Mouse (Mus musculus): ENCODE data around the gene Rorc. TPM values are rescaled to one million over a fixed set of nuclear protein-coding genes. Genes with fewer than 3 reads are reported as not detected.

Gene Rorc
- polyA plus RNA-seq (2012; rRNA removed), result 0.36 and 0.53 TPM in 2 replicates

DNA sequence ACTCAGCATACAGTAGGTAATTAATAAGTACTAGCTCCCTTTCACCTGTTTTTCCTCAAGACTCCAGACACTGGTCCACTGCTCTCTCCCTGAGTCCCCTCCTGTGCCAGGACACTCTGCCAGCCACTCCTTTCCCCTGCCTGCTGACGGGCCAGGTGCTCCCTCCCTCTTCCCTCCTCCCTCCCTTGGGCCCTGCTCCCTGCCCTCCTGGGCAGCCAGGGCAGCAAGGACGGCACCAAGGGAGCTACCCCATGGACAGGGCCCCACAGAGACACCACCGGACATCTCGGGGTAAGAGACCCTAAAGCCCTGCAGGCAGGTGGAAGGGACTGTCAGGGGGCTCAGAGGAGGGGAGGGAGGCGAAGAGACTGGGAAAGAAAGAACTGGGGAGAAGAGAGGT lies at the start of gene Rorc:
TSS of gene Rorc (plus strand) at position 154 of the 400 bp plus-strand sequence.

DNA sequence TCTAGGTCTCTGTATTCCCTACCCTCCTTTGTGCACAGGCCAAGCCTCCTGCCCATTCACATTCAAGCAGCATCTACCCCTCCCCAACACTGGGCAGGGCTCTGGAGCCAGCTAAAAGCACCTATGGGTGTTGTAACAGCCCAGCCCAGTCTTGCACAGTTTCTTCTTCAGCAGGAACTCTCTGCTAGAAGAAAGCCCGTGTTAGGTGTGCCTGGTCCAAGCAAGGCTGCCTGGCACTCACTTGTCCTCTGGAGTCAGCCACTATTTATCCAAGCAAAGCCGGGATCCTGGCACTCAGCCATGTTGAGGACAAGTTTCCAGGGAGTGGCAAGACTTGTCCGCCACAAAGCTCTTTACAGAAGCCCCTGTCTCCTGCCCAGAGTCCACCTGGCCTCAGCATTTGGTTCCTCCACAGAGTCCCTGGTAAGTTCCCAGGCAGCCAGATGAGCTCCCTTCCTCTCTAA lies 30.6 kb upstream of the Rorc start, which contains the start of gene Them5:
TSS of gene Them5 (plus strand) at position 141 of the 464 bp plus-strand sequence.

DNA sequence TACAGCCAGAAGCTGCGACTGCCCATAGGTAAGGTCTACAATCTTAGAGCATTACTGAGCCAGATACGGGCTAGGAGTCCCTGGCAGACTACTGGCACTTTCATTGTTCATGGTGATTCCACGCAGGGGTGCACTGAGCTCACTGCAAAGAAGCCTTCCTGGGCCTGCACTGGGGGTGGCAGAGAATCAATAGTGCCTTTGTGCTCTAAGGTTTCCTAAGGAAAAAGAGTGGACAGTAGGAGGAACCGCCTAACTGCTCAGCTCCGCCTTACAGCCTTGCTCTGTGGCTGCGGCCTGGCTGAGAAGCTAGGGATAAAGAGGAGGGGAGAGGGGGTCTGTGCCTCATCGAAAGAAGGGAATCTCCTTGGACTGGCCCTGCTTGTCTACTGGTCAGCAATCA lies 10.5 kb upstream of the Rorc start, which contains the start of gene C2cd4d:
TSS of gene C2cd4d (plus strand) at position 301 of the 400 bp plus-strand sequence.

DNA sequence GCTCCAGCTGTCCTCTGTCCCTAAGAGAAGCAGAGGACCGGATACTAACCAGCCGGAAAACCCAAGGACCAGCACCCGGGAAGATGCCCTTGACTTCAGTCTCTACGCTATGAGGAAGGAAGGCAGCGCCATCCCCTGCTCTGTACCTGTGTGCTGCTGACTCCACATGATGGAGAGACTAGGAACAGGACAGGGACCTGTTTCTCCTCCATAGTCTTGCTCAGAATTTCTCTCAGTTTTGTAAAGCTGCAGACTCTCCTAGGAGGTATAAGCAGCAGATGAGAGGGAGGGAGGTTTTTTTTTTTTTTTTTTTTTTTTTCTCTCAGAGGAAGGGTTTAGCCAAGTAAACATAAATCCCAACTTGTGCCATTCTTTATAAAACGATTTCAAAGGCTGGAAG lies 25.6 kb downstream of the Rorc start, which contains the start of gene Lingo4:
TSS of gene Lingo4 (plus strand) at position 301 of the 400 bp plus-strand sequence.

DNA sequence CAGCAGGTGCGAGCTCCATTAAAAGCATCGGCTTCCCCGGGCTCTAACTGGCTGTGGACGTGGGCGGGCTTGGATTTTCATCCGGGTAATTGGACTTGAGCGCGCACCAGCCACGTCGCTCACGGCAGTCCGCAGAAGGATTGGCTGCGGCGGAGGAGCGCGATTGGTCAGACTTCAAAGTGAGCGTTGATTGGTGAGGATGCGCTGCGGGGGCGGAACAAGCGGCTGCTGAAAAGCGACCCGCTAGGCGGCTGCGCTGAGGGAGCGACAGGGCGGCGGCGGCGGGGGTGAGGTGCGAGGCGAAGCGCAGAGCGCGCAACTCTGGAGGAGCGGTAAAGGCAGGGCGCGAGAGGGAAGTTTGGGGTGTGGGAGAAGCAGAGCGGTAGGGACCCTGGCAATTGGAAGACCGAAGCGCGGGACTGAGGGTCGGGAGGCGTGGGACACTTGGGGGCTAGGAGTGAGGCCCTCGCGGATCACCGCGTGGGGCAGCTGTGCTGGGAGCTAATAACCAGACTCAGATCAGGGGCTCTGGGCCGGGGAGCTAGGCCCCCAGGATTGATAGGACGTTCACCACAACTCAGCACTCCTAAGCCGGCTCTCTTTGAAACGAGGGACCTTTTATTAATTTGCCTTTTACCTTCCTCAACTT lies 40.6 kb downstream of the Rorc start, which contains the start of gene Tdrkh:
TSS of gene Tdrkh (plus strand) at position 243 of the 649 bp plus-strand sequence.

DNA sequence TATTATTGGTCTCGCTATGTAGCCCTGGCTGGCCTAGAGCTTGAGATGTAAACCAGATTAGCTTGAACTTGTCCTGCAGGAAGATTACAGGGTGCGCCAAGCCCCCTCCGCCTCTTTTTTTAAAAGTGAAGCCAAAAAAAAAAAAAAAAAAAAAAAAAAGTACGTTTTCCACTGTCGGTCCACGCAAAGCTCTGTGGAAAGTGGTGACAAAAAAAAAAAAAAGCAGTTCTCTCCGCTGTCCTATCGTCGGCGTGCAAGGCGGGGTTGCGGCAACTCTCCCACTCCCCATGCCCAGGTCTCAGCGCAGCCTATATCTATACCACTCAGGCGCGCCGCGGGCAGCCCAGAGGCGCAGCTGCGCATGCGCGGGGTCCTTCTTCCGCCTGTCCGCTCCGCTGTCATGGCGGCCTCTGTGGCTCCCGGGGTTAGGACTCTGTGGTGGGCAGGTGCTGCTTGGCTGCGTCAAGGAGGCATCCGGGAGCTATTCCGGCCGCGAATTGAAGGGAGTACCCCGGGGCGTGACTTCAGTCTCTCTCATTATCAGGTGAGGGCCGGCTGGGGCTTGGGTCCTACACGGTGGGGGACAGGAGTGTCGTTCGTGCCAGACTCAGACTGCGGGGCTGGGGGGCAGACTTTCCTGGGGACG lies 70.5 kb downstream of the Rorc start, which contains the start of gene Mrpl9:
TSS of gene Mrpl9 (plus strand) at position 368 of the 646 bp plus-strand sequence.

DNA sequence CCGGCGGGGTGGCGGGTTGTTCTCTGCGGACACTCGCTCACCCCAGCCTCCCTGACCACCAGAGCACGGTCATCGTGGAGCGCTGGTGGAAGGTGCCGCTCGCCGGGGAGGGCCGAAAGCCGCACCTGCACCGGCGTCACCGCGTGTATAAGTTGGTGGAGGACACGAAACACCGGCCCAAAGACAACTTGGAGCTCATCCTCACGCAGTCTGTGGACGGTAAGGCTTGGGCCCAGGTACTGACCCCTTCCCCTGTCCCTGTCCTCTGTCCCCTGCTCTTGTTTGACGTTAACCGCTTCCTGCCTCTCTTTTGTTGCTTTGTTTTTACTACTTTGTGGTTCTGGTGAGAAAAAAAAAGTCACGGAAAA lies 71.0 kb downstream of the Rorc start, which contains the start of gene Oaz3:
TSS of gene Oaz3 (minus strand) at position 319 of the 368 bp plus-strand sequence.

Other genes starting within 250 kb of the Rorc start
- not detected in 2 replicates for gene Gm10696, start 194.6 kb upstream of the Rorc start, polyA plus RNA-seq (2012; rRNA removed)
- gene Gm5286, start 176.1 kb upstream of the Rorc start, polyA plus RNA-seq (2012; rRNA removed), result not detected in 2 replicates
- gene Gm4778, start 108.8 kb upstream of the Rorc start, polyA plus RNA-seq (2012; rRNA removed), result not detected in 2 replicates
- gene Them4, start 62.7 kb upstream of the Rorc start, polyA plus RNA-seq (2012; rRNA removed), result 3.6 and 6.6 TPM in 2 replicates
- 0.12 and 0.19 TPM in 2 replicates for gene Them5, start 30.7 kb upstream of the Rorc start, polyA plus RNA-seq (2012; rRNA removed)
- gene C2cd4d, start 10.4 kb upstream of the Rorc start, polyA plus RNA-seq (2012; rRNA removed), result 0.28 and 0.48 TPM in 2 replicates
- 0.25 and 0.41 TPM in 2 replicates for gene Lingo4, start 25.7 kb downstream of the Rorc start, polyA plus RNA-seq (2012; rRNA removed)
- gene Tdrkh, start 40.5 kb downstream of the Rorc start, polyA plus RNA-seq (2012; rRNA removed), result 14.2 and 25.3 TPM in 2 replicates
- gene Mrpl9, start 70.5 kb downstream of the Rorc start, polyA plus RNA-seq (2012; rRNA removed), result 60.7 and 69.7 TPM in 2 replicates
- gene Oaz3, start 71.1 kb downstream of the Rorc start, polyA plus RNA-seq (2012; rRNA removed), result 0.23 and 0.27 TPM in 2 replicates
- gene Celf3, start 105.5 kb downstream of the Rorc start, polyA plus RNA-seq (2012; rRNA removed), result 186 and 206 TPM in 2 replicates
- gene Riiad1, start 107.5 kb downstream of the Rorc start, polyA plus RNA-seq (2012; rRNA removed), result 1.8 and 2.7 TPM in 2 replicates
- 24.1 and 34.7 TPM in 2 replicates for gene Snx27, start 209.9 kb downstream of the Rorc start, polyA plus RNA-seq (2012; rRNA removed)

Data from central nervous system, embryonic 11.5 days (tissue).